Mouse (Mus musculus): ENCODE data around the gene Unc13a. TPM values are rescaled to one million over a fixed set of nuclear protein-coding genes. Genes with fewer than 3 reads are reported as not detected.
"Not testable (repeated sequence)": the region's sequence is repeated elsewhere in the genome, so short reads cannot be mapped to it uniquely, and the experiment has no call there.

Unc13a gene
- total RNA-seq (2021), result 100 to 1,000 TPM; 278 to 328 TPM

DNA sequence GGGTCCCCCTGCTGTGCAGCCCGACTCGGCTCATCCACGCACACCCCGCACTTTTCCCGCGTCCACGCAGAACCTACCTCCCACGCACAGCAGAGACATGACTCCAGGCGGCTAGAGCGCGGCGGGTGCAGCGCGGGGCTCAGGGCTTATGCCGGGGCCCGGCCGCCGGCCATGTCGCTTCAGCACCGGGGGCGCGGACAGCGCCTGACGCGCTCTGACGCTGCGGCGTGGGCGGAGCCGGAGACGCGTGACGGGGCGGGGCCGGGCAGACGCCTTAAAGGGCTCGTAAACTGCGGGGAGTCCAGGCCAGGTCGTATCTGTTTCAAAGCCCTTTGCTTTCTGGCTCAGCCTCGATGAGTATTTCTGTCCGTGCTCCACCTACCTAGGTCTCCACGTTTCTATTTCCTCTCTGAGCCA lies at the start of gene Unc13a:
TSS of gene Unc13a (minus strand) at position 209 of the 417 bp plus-strand sequence.
- intact Hi-C loops (cut with DNase I), result loop anchor here (5.0 kb wide), 1 partner anchor 51 kb away; no protein-coding TSS in a partner anchor
- peak; percentile 90 to 93 for DNase-seq (ENCODE audit: low spot score in 2 of 2)

DNA sequence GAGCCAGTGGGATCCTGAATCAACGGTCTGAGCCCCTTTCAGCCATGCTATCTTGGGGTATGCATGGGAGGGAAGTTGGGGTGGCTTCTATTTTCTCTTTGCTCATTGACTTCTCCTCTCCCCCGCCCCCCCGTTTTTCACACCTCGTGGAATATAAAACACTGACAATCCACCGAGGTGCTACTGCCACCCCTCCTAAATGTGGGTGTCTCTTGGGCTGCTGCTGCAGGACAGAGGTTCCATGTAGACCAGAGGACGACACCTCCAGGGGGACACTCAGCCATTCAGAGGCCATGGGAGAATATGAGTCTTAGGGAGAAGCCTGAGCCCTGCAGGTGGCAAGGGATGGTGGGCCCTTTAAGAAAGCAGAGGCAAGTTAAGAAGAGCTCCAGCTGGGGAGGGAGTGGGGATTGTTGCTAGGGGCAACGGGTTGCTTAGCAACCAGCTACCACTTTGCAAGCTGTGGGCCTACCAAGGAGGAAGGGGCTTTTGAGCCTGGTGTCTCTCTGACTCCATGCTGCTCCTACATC lies 48.4 kb upstream of the Unc13a start:
- intact Hi-C loops (cut with DNase I), result loop anchor here (5.0 kb wide), 1 partner anchor 48 kb away; the partner anchor contains the start of gene Unc13a
- DNase-seq (ENCODE audit: low spot score in 2 of 2), result peak; percentile 79 to 80

DNA sequence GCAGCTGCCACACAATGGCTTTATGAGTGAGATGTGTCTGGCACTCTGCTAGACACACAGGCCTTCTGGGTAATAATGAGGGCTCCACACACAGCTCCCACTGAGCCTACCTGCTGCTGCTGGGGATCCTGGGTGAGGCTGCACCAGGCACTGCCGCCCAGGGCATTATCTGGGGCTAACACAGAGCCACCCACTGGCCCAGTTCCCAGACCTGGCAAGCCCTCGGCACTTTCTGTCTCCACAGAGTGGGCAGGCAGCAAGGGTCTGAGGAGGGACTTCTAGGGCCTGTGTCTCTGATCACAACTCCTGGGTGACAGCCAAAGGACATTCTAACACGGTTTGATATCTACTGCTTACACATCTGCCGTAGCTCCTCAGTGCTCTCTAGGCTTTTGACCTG lies 47.7 kb upstream of the Unc13a start:
- intact Hi-C loops (cut with DNase I), result no loop called here
- DNase-seq (ENCODE audit: low spot score in 2 of 2), result no peak

DNA sequence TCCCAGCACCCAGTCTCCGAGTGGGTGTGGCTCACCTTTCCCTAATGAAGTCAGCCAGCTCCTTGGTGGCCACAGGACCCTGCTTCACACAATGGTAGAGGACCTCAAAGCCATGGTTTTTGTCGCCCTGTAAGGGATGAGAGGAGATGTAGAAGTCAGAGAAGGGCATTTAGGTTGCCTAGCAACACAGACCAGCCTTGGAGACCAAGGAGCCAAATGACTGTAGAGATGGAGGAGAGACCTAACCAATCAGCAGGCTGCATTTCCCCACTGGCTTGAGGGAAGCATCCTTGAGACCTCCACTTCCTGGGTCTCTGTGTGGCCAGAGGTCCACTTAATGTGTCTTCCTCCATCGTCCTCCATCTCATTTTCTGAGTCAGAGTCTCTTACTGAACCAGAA lies 46.7 kb upstream of the Unc13a start:
- no peak for DNase-seq (ENCODE audit: low spot score in 2 of 2)
- intact Hi-C loops (cut with DNase I), result no loop called here

DNA sequence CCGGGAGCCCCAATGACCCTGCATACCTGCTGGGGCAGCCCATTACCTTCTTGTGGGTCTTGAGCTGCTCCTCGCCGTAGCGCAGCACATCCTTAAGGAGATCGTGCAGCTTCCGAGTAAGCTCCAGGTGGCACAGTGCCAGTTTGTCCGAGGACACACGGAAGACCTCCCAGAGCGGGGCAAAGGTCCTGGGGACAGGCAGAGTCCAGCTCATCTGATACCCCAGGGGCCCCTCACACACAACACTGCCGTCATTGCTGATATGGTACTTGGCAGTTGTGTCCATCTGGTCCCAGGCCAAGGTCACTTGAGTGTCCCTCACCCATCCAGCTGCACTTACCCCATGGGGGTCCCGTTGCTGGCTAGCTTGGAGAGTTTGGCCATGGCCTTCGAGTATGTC lies 45.5 kb upstream of the Unc13a start:
- intact Hi-C loops (cut with DNase I), result no loop called here
- DNase-seq (ENCODE audit: low spot score in 2 of 2), result no peak

DNA sequence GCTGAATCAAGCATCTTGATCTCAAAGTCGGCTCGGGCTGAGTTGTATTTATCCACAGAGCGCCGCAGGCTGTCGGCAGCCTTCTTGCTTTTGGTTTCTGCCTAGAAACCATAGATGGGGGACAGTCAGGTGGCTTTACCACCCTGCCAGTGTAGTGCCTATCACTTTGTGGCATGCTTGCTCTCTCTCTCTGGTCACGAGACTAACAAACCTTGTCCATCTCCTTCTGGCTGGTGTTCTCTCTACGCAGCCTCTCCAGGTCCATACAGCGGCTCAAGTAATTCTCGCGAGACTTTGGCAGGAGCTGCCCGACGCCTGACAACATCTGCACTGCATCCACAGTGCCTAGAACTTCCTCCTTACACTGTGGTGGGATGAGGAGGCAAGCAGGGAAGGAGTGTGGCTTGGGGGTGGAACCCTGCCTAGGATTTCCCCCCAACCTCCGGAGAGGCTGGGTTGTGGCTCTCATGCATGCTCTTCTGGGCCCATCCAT lies 45.0 kb upstream of the Unc13a start:
- no peak for DNase-seq (ENCODE audit: low spot score in 2 of 2)
- intact Hi-C loops (cut with DNase I), result no loop called here

DNA sequence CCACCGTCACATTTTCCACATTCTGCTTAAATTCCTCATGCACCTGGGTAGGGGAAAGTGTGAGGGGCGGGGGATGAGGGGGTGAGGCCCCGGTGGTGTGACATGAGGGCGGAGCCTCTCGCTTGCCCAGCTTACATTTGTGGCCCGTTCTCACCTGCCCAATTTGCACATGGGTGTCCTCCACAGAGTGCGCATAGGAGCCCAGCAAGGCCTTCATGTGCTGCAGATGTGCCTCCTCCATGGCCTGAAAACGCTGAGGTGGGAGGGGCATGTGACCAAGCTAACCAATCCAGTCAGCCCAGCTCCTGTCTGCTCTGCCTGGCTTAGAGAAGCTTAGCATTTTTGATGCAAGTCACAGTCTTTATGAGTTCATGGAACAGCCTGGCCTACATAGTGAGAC lies 44.0 kb upstream of the Unc13a start:
- intact Hi-C loops (cut with DNase I), result no loop called here
- no peak for DNase-seq (ENCODE audit: low spot score in 2 of 2)

DNA sequence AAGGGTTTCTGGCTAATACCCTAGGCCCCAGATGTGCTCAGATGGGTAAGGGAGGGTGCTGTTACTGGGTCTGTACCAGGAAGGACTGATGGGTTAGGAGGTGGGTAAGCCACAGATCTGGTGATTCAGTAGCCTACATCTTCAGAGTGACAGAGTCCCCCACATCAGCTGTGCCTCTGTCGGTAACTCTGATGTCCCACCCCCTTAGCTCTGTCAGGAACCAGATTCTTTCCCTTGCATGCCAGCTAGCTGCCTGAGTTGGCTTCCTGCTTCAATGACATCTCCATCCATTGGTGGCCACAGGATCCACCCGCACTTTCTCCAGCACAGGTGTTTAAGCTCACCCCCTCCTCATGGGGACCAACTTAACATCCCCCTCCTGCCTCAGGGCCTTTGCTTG lies 40.0 kb upstream of the Unc13a start:
- no peak for DNase-seq (ENCODE audit: low spot score in 2 of 2)
- intact Hi-C loops (cut with DNase I), result no loop called here

DNA sequence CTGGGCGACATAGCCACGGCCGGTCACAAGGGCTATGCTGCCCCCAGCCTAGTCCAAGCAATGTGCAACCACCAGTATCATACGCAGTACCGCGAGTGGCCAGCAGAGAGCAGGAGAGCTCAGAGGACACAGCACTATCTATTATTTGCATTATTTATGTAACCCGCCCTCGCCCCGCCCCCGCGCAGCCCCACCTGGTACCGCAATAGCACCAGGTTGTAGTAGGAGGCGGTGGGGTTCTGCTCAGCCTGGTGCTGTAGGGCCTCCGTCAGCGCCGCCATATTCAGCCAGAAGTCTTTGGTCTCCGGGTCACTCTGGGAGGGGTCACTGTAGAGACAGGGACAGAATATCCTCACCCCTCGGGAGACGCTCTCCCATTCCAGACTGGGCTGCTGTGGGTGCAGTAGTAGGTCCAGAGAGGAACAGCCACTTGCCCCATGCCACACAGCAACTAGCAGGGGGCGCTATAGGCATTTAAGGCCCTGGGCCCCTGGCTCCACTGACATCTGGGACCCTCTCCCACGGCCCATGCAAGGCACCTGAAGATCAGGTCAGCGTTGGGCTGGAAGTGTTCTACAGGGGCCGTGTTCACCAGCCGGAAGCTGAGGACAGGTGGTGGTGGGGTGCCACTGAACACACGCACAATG lies 38.4 kb upstream of the Unc13a start:
- DNase-seq (ENCODE audit: low spot score in 2 of 2), result peak; percentile 76 to 84
- intact Hi-C loops (cut with DNase I), result loop anchor here (2.0 kb wide), 1 partner anchor 21 kb away; no protein-coding TSS in a partner anchor

DNA sequence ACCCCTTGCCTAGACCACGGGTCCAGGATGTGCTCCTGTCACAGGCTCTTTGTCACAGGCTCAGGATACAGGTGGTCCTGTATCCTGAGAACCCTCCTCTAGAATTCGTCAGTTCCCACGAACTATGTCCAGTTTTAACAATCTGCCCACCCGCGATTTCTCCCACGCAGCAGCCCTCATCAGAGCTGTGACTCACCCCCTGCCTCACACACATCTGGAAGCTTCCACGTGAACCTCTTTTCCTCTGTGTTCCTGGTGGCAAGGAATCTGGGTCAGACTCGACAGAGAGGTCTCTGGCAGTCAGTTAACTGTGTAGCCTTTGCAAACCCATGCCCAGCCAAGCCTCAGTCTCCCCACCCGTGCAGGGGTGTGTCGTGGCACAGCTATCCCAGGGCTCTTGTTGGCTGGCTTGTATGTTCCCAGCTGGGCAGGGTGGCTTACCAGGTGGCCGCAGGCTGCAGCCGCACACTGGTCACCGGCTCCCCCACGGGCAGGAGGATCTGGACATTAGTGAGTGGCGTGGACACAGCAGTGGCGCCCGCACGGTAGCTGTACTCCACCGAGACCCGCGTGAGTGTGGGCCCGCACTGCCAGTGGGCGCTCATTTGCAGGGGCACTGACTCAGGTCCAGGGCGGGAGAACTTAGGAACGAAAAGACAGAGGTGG lies 37.7 kb upstream of the Unc13a start:
- intact Hi-C loops (cut with DNase I), result loop anchor here (2.0 kb wide), 1 partner anchor 22 kb away; no protein-coding TSS in a partner anchor
- DNase-seq (ENCODE audit: low spot score in 2 of 2), result no peak

DNA sequence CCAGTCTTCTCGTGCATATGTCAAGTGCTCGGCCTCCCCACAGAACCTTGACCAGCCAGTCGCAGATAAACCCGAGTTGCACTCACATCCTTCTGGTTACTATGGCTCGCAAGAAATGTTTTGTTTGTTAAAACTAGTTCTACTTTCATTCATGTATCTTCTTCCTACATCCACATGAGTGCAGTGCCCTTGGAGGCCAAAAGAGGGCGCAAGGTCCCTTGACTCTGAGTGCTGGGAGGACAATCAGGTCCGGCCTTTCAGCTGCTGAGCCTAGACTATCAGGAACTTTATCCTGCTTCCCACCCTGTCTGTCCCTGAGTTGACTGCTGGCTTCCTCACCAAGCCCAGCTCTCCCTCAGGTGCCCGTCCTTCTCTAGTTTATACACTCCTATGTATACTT lies 36.3 kb upstream of the Unc13a start:
- intact Hi-C loops (cut with DNase I), result loop anchor here (2.0 kb wide), 1 partner anchor 23 kb away; no protein-coding TSS in a partner anchor

DNA sequence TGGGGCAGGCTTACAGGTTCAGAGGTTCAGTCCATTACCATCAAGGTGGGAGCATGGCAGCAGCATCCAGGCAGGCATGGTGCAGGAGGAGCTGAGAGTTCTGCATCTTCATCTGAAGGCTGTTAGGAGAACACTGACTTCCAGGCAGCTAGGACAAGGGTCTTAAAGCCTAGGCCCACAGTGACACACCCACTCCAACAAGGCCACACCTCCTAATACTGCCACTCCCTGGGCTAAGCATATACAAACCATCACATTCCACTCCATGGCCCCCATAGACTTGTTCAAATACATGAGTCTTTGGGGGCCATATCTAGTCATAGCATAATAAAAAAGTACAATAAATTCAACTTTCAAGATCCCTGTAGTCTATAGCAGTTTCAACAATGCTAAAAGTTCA lies 31.8 kb upstream of the Unc13a start:
- intact Hi-C loops (cut with DNase I); DNase-seq (ENCODE audit: low spot score in 2 of 2): not testable (repeated sequence)

More for the DNA sequence above, 36.3 kb upstream of the Unc13a start:
- DNase-seq (ENCODE audit: low spot score in 2 of 2), result no peak

DNA sequence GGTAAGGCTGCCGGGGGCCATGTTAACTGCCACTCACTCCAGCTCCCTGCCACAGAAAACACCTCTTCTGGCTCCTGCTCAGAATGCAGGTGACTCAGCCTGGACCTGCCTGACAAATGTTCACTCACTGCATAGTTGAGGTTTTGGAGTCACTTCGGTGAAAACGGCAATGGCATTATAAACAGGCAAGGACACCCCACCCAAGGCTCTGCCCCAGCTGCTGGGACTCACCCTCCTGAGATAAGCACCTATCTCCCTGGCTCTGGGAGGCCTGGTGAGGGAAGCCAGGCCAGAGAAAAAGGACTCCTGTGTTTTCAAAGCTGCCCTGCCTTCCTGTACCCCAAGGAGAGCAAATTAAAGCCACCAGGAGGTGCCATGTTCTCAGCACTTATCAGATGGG lies 31.4 kb upstream of the Unc13a start:
- DNase-seq (ENCODE audit: low spot score in 2 of 2), result no peak
- intact Hi-C loops (cut with DNase I), result no loop called here

DNA sequence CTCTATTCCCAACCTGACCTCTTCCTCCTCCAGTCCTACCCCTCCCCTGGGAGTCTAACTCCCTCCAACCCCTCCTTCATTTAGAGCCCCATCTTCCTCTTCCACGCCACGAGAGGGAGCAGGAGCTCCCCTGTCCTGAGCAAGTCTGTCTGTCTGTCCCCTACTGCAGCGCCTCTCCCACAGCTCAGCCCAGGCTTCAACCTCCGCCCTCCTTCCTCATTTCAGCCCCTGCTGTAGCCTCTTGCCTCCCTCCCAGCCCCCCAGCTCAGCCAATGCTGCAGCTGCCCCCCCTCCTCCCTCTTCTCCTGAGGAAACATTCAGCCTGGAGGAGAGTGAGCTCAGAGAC lies 30.5 kb upstream of the Unc13a start:
- intact Hi-C loops (cut with DNase I), result no loop called here
- no peak for DNase-seq (ENCODE audit: low spot score in 2 of 2)

DNA sequence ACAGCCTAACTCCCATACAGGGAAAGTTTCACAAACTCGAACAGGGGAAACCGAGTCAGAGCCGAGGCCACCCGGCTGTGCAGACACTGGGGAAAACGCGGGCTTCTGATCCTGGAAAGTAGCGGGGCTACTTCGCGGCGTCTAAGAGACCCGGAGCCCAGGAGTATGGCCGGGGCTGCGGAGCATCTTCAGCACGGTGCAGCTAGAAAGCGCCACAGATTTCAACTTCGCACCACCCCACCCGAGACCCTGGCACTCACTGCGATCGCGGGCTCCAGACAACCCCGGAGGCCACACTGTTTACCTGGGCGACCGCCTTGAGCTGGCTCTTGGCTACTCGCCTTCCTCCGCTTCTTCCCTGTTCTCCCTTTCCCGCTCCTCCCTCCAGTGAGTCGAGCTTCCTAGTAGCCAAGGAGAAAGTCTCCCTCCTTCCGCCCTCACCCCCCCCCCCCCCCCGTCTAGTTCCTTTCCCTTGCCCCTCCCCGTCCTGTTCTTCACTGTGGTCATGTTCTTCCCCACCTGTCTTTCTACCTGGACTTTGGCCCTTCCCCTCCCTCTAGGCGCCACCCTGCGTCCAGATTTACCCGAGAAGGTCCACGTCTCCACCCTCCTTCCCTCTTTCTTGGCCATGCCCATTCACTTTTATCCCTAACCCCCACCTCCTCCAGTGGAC lies 30.0 kb upstream of the Unc13a start, which contains the start of gene B3gnt3:
TSS of gene B3gnt3 (minus strand) at position 376 of the 673 bp plus-strand sequence.
- intact Hi-C loops (cut with DNase I), result no loop called here
- no peak for DNase-seq (ENCODE audit: low spot score in 2 of 2)

DNA sequence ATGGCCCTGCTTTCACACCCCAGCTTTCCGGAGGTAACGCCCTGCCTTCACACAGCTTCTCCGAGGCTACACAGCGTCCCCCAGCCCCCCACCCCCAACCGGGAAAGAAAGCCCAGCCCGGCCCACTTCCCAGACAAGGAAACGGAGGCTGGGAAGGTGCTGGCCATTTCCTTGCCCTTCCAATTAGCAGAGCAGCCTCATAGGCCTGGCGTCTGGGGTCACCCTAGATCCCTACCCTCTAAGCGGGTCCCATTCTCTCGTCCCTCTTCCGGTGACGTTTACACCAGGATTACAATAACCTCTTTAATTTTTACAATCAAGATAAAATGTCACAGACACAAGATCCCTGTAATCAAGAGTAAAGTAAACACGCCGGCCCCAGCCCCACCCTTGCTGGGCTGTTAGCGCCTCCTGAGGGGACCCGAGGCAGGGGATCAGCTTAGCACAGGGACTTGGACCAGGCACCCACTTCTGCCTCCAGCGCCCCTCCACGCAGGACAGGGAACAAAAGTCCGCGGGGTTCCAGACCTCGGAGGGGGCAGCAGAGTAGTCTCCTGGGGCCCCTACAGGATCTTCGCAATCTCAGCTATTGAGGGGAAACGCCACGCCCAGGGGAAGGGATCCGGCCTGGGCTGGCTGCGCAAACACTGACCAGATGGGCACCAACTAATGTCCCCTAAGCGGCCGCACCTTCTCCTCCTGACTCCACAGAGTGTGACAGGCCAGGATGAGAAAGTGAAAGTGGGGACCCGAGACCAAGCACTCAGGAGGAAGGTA lies 29.1 kb upstream of the Unc13a start:
- DNase-seq (ENCODE audit: low spot score in 2 of 2), result no peak
- intact Hi-C loops (cut with DNase I), result no loop called here

DNA sequence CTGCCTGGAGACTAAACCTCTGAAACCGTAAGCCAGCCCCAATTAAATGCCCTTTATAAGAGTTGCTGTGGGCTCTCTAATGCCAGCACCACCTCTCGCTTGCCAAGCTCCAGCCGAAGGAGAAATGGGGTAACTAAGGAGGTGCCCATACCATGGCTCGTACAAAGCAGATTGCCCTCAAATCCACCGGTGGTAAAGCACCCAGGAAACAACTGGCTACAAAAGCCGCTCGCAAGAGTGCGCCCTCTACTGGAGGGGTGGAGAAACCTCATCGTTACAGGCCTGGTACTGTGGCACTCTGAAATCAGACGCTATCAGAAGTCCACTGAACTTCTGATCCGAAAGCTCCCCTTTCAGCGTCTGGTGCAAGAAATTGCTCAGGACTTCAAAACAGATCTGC lies 23.9 kb upstream of the Unc13a start:
- DNase-seq (ENCODE audit: low spot score in 2 of 2); intact Hi-C loops (cut with DNase I): not testable (repeated sequence)

DNA sequence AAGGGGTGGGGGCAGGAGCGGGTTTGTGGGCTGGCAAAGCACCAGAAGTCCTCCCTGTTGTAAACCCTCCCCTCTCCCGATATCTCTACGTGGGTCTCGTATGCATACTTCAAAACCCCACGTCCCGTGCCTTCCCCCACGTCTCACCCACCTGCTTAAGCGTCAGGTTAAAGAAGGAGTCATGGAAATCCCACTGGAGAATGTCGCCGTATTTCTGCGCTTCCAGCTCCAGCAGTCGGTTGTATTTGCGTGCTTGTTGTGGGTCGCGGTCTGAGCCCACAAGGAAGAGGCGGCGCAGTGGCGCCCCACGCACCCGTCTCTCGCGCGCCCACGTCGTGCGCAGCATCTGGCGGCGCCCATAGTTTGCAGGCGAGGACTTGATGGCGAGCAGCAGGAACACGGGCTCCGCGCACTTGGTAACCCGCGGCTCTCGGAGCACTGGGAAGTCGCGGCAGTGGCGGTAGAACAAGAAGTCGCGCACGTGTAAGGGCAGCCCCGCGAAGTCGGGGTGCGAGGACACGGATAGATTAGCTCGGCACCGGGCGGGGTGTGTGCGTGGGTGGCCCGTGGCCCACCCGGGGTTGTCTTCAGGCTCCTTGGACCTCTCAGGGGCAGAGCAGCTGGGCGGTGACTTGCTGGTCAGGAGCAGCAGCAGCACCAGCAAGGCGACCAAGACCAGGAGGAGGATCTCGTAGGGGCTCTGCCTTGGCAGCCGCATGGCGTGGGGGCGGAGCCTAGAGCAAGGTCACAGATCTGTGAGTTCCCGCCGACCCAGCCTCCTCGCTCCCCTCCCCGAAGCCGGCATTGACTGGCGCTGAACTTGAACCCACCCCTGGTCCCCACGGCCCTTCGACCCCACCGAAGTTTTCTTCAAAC lies 21.8 kb upstream of the Unc13a start:
- DNase-seq (ENCODE audit: low spot score in 2 of 2), result no peak
- intact Hi-C loops (cut with DNase I), result no loop called here

DNA sequence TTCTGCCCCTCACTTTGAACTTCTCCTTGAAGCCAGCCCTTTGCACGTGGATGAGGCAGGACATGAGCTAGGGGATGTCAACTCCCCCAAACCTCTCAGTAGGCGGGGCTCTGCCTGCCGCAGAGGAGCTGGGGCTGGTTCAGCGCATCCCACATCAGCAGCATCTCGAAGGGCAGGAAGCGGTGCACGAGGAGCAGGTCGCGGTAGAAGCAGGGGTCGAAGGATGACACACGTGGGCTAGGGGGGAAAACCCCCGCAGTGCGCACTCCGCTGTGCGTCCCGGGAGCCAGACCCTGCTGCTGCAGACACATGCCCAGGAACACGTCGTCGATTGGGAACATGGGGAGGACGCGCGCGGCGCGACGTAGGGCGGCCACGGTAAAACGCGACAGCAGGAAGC lies 21.0 kb upstream of the Unc13a start:
- intact Hi-C loops (cut with DNase I), result no loop called here
- DNase-seq (ENCODE audit: low spot score in 2 of 2), result no peak

Data from left cerebral cortex, postnatal 36 days (tissue).